Mouse (Mus musculus) bone marrow, adult 2 months (tissue): ENCODE measurements around the gene Fars2.

Source experiments
- CTCF ChIP-seq: fragments of 200-500 bp; IDR thresholded peaks from 2 replicates; pipeline ENCODE4 v1.5.1; 2011; ENCODE audit warnings: low read length, control low read depth; ENCODE audit not compliant: control insufficient read depth, insufficient read depth
- POLR2A ChIP-seq: fragments of 200-500 bp; IDR thresholded peaks from 2 replicates; pipeline ENCODE4 v1.6.1; 2011; ENCODE audit warnings: low read depth, mild to moderate bottlenecking, control low read depth, low read length, borderline replicate concordance; ENCODE audit not compliant: control insufficient read depth

GRCm38 (mm10) chr13:36326539-36326938 is 209.3 kb downstream of the Fars2 start:
- TF ChIP-seq CTCF: no peak
- no peak for TF ChIP-seq POLR2A
